Mouse (Mus musculus) neural tube, embryonic 14.5 days (tissue): ENCODE data around the gene Pbx4. TPM values are rescaled to one million over a fixed set of nuclear protein-coding genes. Genes with fewer than 3 reads are reported as not detected.

ENCODE experiments used
- ATAC-seq: fragments of 200-750 bp; cut with Nextera tagmentation; 2 replicates; pipeline ENCODE4 v1.8.0; 2017; ENCODE audit warnings: low read depth, mild to moderate bottlenecking, moderate TSS enrichment, moderate library complexity
- H3K27ac ChIP-seq: fragments of 300-500 bp; sonication (generic); 2 replicates; pipeline ENCODE4 v1.5.1; 2014; ENCODE audit warnings: low read depth, mild to moderate bottlenecking, control low read depth, low read length, moderate library complexity, mixed read lengths
- H3K27me3 ChIP-seq: fragments of 300-500 bp; sonication (generic); 2 replicates; pipeline ENCODE4 v1.6.1; 2014; ENCODE audit warnings: low read length; ENCODE audit not compliant: control insufficient read depth, insufficient read depth
- H3K36me3 ChIP-seq: fragments of 300-500 bp; sonication (generic); 2 replicates; pipeline ENCODE4 v1.6.1; 2014; ENCODE audit warnings: low read length, mixed read lengths; ENCODE audit not compliant: control insufficient read depth, insufficient read depth
- H3K4me1 ChIP-seq: fragments of 300-500 bp; sonication (generic); 2 replicates; pipeline ENCODE4 v1.6.1; 2014; ENCODE audit warnings: low read length; ENCODE audit not compliant: control insufficient read depth, insufficient read depth
- H3K4me2 ChIP-seq: fragments of 300-500 bp; sonication (generic); 2 replicates; pipeline ENCODE4 v1.6.1; 2014; ENCODE audit warnings: mild to moderate bottlenecking, low read depth, low read length, control low read depth
- H3K4me3 ChIP-seq: fragments of 300-500 bp; sonication (generic); 2 replicates; pipeline ENCODE4 v1.5.1; 2014; ENCODE audit warnings: low read depth, low read length, control low read depth, mixed read lengths
- H3K9ac ChIP-seq: fragments of 300-500 bp; sonication (generic); replicated peaks from 2 replicates; pipeline ENCODE4 v1.6.1; 2014; ENCODE audit warnings: low read depth, mild to moderate bottlenecking, control low read depth, low read length, mixed read lengths
- H3K9me3 ChIP-seq: fragments of 300-500 bp; sonication (generic); 2 replicates; pipeline ENCODE4 v1.6.1; 2016; ENCODE audit warnings: low read length; ENCODE audit not compliant: control insufficient read depth
- WGBS: fragments of 180-500 bp; shearing (Covaris S2); extraction: QIAGEN DNeasy Blood & Tissue Kit; methylation state at CpG from one replicate; pipeline ENCODE4 v1.1.7; 2014; 5-methylcytosine and 5-hydroxymethylcytosine counted together
- polyA plus RNA-seq: library from polyadenylated mRNA; unstranded; fragments of >200 nt; fragmentation: Nextera tagmentation; extraction: Ambion mirVana; gene quantifications from 2 replicates; pipeline ENCODE4 v1.2.1, GENCODE M21; 2014

Gene Pbx4
- polyA plus RNA-seq, 1 experiment from 2014 or later, result 74.5 TPM

- ATAC-seq, result no peak
- no peak overlapping the region for H3K27ac ChIP-seq
- no peak overlapping the region for H3K4me2 ChIP-seq
- no peaks in the 10 kb centered on the region; the same call in 1 of the 2 replicates for H3K36me3 ChIP-seq
- no peak overlapping the region for H3K9ac ChIP-seq
- WGBS, result 93% methylated on average over 10 of the region's 10 CpGs
- no peaks in the 10 kb centered on the region for H3K9me3 ChIP-seq
- no peaks in the 10 kb centered on the region for H3K4me1 ChIP-seq
- no peak overlapping the region for H3K4me3 ChIP-seq
- H3K27me3 ChIP-seq, result no peaks in the 10 kb centered on the region
Observed at GRCm38 (mm10) chr8:69853869-69854268, 21.6 kb downstream of the Pbx4 start.

DNA sequence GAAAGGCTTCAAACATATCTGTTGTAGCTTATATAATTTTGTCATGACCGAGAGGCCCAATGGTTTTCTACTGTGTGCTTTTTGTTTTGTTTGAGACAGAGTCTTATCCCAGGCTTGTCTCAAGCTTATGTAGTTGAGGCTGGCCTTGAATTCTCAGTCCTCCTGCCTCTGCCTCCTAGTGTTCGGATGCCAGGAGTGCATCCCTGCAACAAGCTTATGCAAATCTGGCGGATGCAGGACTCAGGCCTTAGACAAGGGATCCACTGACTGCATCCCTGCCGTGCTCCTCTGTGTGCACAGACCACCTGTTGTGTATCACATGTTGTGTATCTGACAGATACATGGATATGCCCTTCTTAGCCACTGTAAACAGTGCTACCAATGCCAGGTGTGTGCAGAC, 28.5 kb downstream of the Pbx4 start:
- Histone ChIP-seq H3K4me2 (no peak overlapping the region), H3K27ac (no peak overlapping the region), H3K9me3 (no peaks in the 10 kb centered on the region), H3K4me1 (no peaks in the 10 kb centered on the region), H3K4me3 (no peak overlapping the region), H3K36me3 (peaks cover 11% of the 10 kb centered on the region), H3K27me3 (no peaks in the 10 kb centered on the region), H3K9ac (no peak overlapping the region)
- ATAC-seq, result no peak
- WGBS, result 59% methylated on average over 4 of the region's 4 CpGs

DNA sequence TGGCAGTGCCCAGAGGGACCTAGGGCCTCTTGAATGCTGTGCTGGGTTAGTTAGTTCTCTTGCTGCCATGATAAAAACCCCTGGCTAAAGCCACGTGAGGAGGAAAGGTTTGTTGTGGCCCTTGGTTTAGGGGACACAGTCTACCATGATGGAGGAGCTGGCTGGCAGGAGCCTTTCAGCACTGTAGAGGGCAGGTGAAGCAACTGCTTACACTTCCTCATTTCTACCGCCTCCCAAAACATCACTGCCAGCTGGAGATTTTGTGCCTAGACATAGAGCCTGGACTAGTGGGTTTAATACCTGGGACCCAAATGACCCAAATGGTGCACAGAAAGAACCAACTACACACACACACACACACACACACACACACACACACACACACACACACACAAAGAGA, 29.0 kb downstream of the Pbx4 start:
- Histone ChIP-seq H3K36me3 (peaks cover 11% of the 10 kb centered on the region), H3K9ac (no peak overlapping the region), H3K4me2 (no peak overlapping the region), H3K27ac (no peak overlapping the region), H3K4me3 (no peak overlapping the region), H3K9me3 (no peaks in the 10 kb centered on the region), H3K27me3 (no peaks in the 10 kb centered on the region), H3K4me1 (no peaks in the 10 kb centered on the region)
- ATAC-seq, result no peak
- 65% methylated on average over 2 of the region's 2 CpGs for WGBS

DNA sequence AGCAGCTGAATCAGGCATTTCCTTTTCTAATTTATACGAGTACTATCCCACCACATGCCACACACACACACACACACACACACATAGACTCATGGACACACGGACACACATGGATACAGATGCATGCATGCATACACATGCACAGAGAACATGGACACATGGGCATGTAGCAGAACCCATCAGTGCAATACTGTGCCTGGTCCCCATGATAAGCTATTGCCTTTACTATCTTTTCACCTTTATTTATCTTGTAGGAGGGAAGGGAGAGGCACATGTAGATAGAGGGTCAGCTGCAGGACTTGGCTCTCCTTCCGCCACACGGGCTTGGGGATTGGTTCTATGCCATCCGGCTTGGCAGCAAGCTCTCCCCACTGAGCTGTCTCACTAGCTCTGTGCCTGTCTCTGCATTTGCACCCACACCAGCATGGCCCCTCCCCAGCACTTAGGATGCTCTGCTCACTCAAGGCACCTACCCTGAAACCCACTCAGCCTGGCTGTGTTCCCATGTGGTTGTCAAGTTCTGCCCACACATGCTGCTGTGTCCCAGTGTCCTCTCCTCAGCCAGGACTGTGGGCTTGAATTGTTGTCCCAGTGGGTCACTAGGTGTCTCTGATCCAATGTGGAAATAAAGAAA, 31.2 kb downstream of the Pbx4 start:
- Histone ChIP-seq H3K27me3 (no peaks in the 10 kb centered on the region), H3K27ac (no peak overlapping the region), H3K4me1 (no peaks in the 10 kb centered on the region), H3K4me2 (no peak overlapping the region), H3K9me3 (no peaks in the 10 kb centered on the region), H3K9ac (no peak overlapping the region), H3K4me3 (no peak overlapping the region), H3K36me3 (peaks cover 11% of the 10 kb centered on the region)
- WGBS, result 91% methylated on average over 5 of the region's 5 CpGs
- ATAC-seq, result no peak

DNA sequence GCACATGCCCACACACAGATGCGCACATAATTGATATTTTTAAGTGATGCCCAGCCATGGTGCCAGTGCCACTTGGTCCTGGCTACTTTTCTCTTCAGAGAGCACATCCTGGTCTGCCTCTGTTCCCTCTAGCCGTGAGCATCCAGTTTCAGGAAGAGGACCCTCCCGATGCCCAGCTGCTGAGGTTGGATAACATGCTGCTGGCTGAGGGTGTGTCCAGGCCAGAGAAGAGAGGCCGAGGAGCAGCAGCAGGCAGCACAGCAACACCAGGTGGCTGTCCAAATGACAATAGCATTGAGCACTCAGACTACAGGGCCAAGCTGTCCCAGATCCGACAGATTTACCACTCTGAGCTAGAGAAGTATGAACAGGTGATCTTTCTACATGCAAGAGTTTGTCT, 31.9 kb downstream of the Pbx4 start:
- ATAC-seq, result no peak
- no peaks in the 10 kb centered on the region for H3K4me1 ChIP-seq
- H3K27ac ChIP-seq, result no peak overlapping the region
- H3K9ac ChIP-seq, result no peak overlapping the region
- H3K4me3 ChIP-seq, result no peak overlapping the region
- 83% methylated on average over 5 of the region's 5 CpGs for WGBS
- H3K36me3 ChIP-seq, result peaks cover 9% of the 10 kb centered on the region
- no peaks in the 10 kb centered on the region for H3K9me3 ChIP-seq
- H3K4me2 ChIP-seq, result no peak overlapping the region
- no peaks in the 10 kb centered on the region for H3K27me3 ChIP-seq

GRCm38 (mm10) chr8:69867696-69868326, 35.5 kb downstream of the Pbx4 start:
- peaks cover 11% of the 10 kb centered on the region for H3K36me3 ChIP-seq
- H3K9me3 ChIP-seq, result no peaks in the 10 kb centered on the region
- H3K4me1 ChIP-seq, result no peaks in the 10 kb centered on the region
- no peak overlapping the region for H3K4me2 ChIP-seq
- no peaks in the 10 kb centered on the region for H3K27me3 ChIP-seq
- ATAC-seq, result no peak
- 82% methylated on average over 5 of the region's 5 CpGs for WGBS
- H3K4me3 ChIP-seq, result no peak overlapping the region
- H3K27ac ChIP-seq, result no peak overlapping the region
- no peak overlapping the region for H3K9ac ChIP-seq

DNA sequence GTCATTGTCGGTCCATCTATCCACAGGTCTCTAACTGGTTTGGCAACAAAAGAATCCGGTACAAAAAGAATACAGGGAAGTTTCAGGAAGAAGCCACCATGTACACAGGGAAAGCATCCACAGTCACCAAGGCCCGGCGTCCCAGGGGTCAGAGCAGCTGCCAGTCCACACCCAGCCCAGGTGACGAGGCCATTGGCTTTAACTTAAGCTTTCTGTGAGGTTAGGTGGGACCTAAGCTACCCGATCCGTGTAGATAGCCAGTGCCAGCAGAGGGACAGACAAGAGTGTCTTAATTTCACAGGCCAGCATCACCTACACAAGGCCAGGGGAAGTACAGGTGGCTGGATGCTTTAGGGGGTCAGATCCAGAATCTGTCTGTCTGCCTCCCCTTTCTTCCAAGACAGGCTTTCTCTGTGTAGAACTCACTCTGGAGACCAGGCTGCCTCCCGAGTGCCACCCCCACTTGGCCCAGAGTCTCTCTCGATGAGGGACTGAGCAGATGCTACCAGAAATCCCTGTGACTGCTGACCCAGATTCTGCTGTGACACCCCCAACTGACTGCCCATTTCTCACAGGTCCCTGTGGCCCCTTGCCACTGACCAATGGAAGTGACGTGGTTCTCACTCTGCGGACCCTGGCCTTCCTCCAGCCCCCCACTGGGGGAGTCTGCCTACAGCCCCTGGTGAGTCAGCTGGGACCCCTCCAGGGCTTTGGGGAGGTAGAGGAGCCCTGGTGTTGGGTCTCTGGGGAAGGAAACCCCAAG, 37.9 kb downstream of the Pbx4 start:
- Histone ChIP-seq H3K27me3 (no peaks in the 10 kb centered on the region), H3K4me2 (no peak overlapping the region), H3K4me1 (no peaks in the 10 kb centered on the region), H3K4me3 (no peak overlapping the region), H3K9ac (no peak overlapping the region), H3K36me3 (peaks cover 8% of the 10 kb centered on the region; the same call in 1 of the 2 replicates), H3K27ac (no peak overlapping the region), H3K9me3 (no peaks in the 10 kb centered on the region)
- no peak for ATAC-seq
- 83% methylated on average over 11 of the region's 11 CpGs for WGBS

- Histone ChIP-seq H3K9me3 (no peaks in the 10 kb centered on the region), H3K27ac (no peak overlapping the region), H3K9ac (no peak overlapping the region), H3K27me3 (no peaks in the 10 kb centered on the region), H3K4me2 (no peak overlapping the region), H3K4me3 (no peak overlapping the region), H3K36me3 (0 out of 2 replicates have a peak, but pooled peaks cover 8% of the 10 kb centered on the region), H3K4me1 (no peaks in the 10 kb centered on the region)
- WGBS, result 93% methylated on average over 6 of the region's 6 CpGs
- no peak for ATAC-seq
Observed at GRCm38 (mm10) chr8:69870907-69871306, 38.6 kb downstream of the Pbx4 start.

GRCm38 (mm10) chr8:69874155-69874554, 41.9 kb downstream of the Pbx4 start:
- Histone ChIP-seq H3K4me1 (no peaks in the 10 kb centered on the region), H3K9ac (no peak overlapping the region), H3K9me3 (no peaks in the 10 kb centered on the region), H3K4me3 (no peak overlapping the region), H3K36me3 (0 out of 2 replicates have a peak, but pooled peaks cover 8% of the 10 kb centered on the region), H3K4me2 (no peak overlapping the region), H3K27me3 (peaks cover under 1% of the 10 kb centered on the region; the same call in 1 of the 2 replicates), H3K27ac (no peak overlapping the region)
- ATAC-seq, result no peak
- WGBS, result 10% methylated on average over 9 of the region's 9 CpGs
